Mouse (Mus musculus) ES-Bruce4 (cell line): ENCODE data around the gene Folr1.

Source experiments
- EP300 ChIP-seq: IDR thresholded peaks from 2 replicates; pipeline ENCODE4 v1.6.1; 2011; ENCODE audit warnings: low read depth, low read length; ENCODE audit not compliant: insufficient read depth
- POLR2A ChIP-seq: IDR thresholded peaks from one replicate; pipeline ENCODE4 v1.8.1; 2011; ENCODE audit warnings: low read length; ENCODE audit not compliant: insufficient read depth

DNA sequence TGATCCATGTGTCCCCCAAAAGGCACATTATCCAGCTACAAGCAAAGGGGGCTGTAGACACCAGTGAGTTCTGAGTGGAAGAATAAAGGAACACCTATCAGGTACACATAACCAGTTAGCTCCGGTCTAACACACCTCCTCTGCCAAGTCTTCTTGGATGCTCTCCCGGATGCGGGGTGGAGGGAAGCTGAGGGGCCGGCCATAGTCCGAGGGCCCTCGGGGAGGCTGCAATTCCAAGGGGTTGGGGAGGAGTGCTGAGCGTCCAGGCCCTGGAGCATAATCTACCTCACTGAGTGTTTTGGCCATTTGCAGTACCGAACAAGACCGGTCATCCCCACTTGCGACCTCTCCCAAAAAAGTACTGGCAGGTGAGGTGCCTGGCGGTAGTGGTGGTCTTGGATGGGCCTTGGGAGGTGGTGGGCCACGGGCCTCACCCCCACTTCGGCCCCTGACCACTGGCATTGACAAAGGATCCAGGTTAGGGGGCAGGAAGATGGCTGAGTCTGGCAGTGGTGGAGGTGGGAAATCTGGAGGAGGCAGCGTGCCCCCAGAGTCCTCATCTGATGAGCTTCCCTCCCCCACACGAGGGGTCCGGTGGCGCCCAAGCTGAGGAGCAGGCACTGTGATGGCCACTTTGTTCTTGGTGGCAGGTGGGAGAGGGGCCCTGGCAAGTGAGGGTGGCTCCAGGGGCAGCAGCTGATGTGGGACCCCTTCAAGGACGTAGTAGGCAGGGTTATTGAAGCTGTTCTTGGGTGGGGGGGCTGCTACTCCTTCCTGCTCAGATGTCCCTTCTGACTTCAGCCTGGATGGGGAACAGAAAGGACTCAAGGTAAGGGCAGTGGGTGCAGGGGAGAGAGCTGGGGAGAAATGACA, 46.6 kb downstream of the Folr1 start:
- TF ChIP-seq POLR2A (no peak), EP300 (no peak)
